Mouse (Mus musculus) lung, postnatal 36 days (tissue): ENCODE measurements at regions not wholly inside any gene's neighbourhood (a gene's known extent, or its start where the extent isn't known, plus 50 kb on each side); places are given as distances from the start of the nearest gene placed in this dataset.

Experiments
- DNase-seq: peaks from one replicate; pipeline ENCODE4 v3.0.0; 2022; ENCODE audit warnings: mixed read lengths

- DNase-seq, result no peak
Measured at GRCm38 (mm10) chr4:40537859-40538258, 65.9 kb downstream of the Tmem215 start.

DNA sequence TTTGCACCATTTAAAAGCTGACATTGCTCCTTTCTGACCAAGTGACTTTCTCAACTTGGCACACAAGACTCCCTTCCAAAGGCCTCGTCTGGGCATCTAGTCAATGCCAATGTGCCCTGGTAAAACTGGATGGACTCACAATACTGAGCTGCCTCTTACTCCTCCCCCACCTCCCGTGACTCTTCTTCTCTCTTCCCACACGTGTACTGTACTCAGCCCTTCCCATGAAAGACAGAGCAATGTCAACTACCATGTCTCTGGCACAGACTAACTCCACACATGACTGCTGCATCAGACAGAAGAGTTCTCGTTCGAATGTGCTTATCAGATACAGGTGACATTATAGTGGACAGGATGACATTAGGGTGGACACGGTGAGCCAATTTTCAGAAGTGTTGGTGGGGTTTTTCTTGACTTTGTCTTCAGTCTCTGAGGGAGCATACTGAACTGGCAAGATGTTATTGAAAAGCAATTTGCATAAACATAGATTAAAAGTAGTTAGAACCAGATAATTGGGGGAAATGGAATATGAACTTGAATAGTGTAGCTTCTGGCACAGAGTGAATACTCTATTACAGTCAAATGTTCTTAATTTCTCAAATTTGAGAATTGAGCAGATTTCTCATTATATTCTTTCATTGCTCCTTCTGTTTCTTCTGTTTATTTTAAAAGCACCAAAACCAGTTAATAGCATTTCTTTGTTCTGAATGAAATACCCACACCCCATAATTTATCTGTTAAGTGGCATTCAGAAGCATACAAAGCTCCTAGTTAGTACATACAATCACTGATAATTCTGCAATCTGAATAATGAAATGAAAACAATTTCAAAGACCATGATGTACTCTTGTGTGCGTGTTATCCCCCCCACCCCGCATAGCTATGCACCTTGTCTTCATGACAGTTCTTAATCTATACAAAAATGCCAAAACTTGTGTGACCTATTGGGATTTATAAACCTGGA lies 71.4 kb downstream of the Tmem215 start:
- no peak for DNase-seq

GRCm38 (mm10) chr4:40544056-40544455 lies 72.1 kb downstream of the Tmem215 start:
- DNase-seq, result no peak

GRCm38 (mm10) chr4:40544806-40545205 lies 72.8 kb downstream of the Tmem215 start:
- DNase-seq, result no peak

DNA sequence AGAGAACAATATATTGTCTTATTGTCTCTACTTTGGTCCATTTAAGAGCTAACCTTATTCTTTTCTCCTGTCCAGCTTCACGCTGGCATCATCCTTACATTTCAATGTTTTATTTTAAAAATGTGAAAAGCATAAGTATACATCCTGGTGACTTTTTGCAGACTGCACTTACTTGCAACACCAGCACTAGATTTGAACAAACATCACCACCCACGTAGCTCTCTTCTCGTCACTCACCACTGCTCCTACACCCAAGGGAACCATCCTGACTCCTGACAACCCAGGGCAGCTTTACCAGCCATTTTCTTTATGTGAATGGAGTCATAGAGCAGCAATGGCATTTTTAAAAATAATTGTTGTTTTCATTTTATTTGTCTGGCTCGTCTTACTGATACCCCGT lies 73.7 kb downstream of the Tmem215 start:
- no peak for DNase-seq

DNA sequence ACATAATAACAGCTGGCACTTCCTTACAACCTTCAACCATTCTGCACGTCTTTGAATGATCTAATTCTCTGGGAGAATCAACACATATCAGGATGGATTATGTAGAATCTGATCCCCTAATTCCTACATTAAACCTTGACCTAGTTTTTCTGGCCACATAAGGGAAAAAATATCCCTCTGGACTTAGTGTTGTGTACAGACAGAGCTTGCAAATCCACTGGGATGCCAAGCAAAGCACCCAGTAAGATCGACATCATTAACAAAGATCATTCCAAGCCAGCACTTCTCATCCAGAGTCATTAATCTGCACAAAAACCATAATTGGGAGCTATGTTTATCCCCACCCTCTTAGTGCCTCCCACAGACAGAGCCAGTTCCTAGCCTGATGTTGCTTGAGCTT lies 87.8 kb downstream of the Tmem215 start:
- DNase-seq, result no peak

DNA sequence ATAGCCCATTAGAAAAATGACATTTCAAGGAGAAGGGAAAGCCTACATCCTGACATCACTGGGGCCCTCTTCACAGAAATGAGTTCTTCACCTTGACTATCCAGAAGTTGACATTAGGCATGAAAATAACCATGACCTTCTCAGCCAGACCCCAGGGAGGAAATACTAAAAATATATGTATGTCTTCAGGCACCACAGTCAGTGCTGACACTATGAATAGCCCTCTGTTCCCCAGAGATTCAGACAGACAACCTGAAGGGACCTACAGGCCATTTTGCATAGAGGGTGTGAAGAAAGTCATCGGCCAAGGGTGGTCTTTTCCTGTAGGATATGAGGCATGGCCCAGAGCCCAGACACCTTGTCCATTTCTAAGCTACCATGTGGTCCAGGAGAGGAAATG lies 101.3 kb downstream of the Tmem215 start:
- no peak for DNase-seq

DNA sequence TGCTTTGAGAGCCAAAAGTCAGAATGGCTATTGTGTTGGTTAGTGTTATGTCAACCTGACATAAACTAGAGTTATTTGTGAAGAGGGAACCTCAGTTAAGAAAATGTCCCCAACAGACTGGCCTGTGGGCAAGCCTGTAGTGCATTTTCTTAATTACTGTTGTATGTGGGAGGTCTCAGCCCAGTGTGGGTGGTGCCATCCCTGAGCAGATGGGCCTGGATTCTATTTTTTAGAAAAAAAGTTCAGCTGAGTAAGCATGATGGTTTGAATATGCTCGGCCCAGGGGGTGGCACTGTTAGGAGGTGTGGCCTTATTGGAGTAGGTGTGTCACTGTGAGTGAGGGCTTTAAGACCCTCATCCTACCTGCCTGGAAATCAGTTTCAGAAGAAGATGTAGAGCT lies 104.0 kb downstream of the Tmem215 start:
- DNase-seq, result no peak

- DNase-seq, result no peak
Measured at GRCm38 (mm10) chr4:40584436-40584835, 112.5 kb downstream of the Tmem215 start.

GRCm38 (mm10) chr4:40584940-40585571 lies 113.1 kb downstream of the Tmem215 start:
- peak; percentile 19 for DNase-seq

GRCm38 (mm10) chr4:40586045-40586444 lies 114.1 kb downstream of the Tmem215 start:
- DNase-seq, result no peak

- DNase-seq, result no peak
Measured at GRCm38 (mm10) chr4:40587254-40587653, 115.3 kb downstream of the Tmem215 start.

DNA sequence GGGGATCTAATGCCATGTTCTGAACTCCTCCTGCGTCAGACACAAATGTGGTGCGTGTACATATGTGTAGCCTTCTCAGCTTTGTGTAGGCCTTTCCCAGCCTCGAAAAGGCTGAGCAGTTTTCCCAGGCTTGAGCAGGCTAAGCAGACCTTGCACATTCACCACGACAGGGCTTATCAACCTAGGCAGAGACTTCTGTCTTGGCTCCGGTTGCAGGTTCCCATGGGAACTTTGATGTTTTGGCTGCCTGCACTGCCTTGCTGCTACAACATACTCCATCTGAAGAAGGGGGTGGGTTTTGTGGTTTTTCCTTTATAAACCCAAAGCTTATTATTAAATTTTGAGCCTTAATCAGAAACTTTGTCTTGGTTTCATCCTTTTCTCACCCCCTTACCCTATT lies 109.2 kb downstream of the Aptx start:
- DNase-seq, result no peak

DNA sequence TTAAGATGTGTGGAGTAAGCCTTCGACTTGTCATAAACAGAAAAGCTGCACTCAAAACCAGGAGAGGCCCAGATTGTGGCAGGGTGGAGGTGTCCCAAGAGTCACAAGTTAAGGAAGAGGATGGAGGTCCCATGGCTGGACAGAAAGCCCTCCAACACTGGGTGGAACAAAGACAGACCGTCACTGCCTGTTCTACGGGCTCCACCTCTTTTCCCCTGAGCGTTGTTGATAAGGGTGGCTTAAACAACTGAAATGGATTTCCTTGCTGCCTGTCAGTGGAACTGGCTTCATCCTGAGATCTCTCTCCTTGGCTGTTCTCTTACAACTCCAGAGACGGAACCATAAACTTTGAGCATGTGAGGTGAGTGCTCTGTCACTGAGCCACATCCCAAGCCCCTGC lies 78.0 kb downstream of the Aptx start:
- no peak for DNase-seq

DNA sequence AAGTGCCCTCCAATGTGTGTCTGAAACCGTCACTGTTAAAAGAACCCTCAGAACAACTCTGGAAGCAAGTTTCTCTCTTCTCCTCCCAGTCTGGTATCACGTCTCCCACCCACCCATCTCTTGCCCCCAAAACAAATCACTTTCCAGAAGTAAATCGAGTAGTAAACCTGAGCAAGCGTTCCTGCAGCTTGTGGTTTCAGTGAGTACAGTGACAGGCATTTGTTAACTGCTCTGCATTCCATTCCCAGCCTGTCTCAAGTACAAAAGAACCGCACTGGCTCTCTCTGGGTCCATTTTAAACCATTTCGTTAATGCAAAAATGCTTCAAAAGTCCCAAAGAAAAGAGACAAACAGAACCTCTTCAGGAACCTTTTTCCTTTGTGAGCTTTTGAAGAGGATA lies 77.1 kb downstream of the Aptx start:
- no peak for DNase-seq
